In genomic region chr10:75211807-75212645, GRCm38 (mm10) we compare ENCODE assay signal across 8 mouse cellular contexts. TPM values are rescaled to one million over a fixed set of nuclear protein-coding genes. Genes with fewer than 3 reads are reported as not detected.
A peak's percentile ranks its signal among the peaks of the same experiment; 100 is the strongest.
DNase-seq lines count a peak whose midpoint lies in the region; ATAC-seq lines count a peak whose summit lies in the region.

TSS of gene Specc1l (plus strand) at chr10:75212073.

- DNase-seq in adrenal gland, adult (ENCODE audit: inconsistent age in 2 of 2, low spot score in 1 of 2), result peak; percentile 98
- DNase-seq in embryo, embryonic 10.5 days (ENCODE audit: low spot score), result peak; percentile 97
- DNase-seq in gastrocnemius, postnatal 25 days, result peak; percentile 98
- DNase-seq in intestine, embryonic 14.5 days (ENCODE audit: low spot score), result peak; percentile 94
- DNase-seq in left cerebral cortex, postnatal 14 days (ENCODE audit: low spot score in 2 of 2), result peak; percentile 96
- peak; percentile 97 for DNase-seq in mesoderm, embryonic 11.5 days (ENCODE audit: low read depth, low spot score)
- peak; percentile 93 for DNase-seq in right cerebral cortex, postnatal 36 days (ENCODE audit: low spot score in 2 of 2)
- DNase-seq in yolk sac, embryonic 10.5 days (ENCODE audit: low spot score), result peak; percentile 98

- ATAC-seq in intestine, embryonic 14.5 days (replicated peaks; ENCODE audit: low FRiP score, low TSS enrichment, low read depth), result peak; percentile 98

- under 1% methylated on average over 69 of the region's 80 CpGs for WGBS in intestine, embryonic 14.5 days

- intact Hi-C loops in left cerebral cortex, postnatal 14 days (cut with DNase I), result no loop called here

- H3K4me1 ChIP-seq in intestine, embryonic 14.5 days (replicated peaks; ENCODE audit: control insufficient read depth, insufficient read depth, low read length), result peaks cover 12% of the 10 kb centered on the region

- H3K36me3 ChIP-seq in intestine, embryonic 14.5 days (ENCODE audit: control insufficient read depth, insufficient read depth, low read length), result no peaks in the 10 kb centered on the region

- peak within 1 kb of the TSS; percentile 84 for H3K4me3 ChIP-seq in intestine, embryonic 14.5 days (ENCODE audit: low read depth, low read length)

- H3K27me3 ChIP-seq in intestine, embryonic 14.5 days (replicated peaks; ENCODE audit: control insufficient read depth, insufficient read depth, low read length), result no peaks in the 10 kb centered on the region

- peak within 1 kb of the TSS; percentile 99 for H3K27ac ChIP-seq in intestine, embryonic 14.5 days (ENCODE audit: low read depth)

- H3K9ac ChIP-seq in intestine, embryonic 14.5 days (ENCODE audit: low read length), result peak within 1 kb of the TSS; percentile 90

- no peaks in the 10 kb centered on the region for H3K9me3 ChIP-seq in intestine, embryonic 14.5 days (ENCODE audit: control insufficient read depth, low read length)

- H3K4me2 ChIP-seq in intestine, embryonic 14.5 days (ENCODE audit: low read length), result peak within 1 kb of the TSS; percentile 63

RNA-seq across cellular contexts. Expression of gene Specc1l, which starts in this region (rescaled TPM):
- 10 to 100 TPM; 31.2 to 33.5 TPM for total RNA-seq in gastrocnemius, postnatal 25 days (2021)
- 24.8 and 25.4 TPM in 2 replicates for polyA plus RNA-seq in intestine, embryonic 14.5 days (2014; fragmentation: Nextera tagmentation; extraction: Ambion mirVana)
- 10 to 100 TPM; 38.8 to 40.2 TPM for total RNA-seq in left cerebral cortex, postnatal 14 days (2021)

Comparison
In these comparisons a context has a peak if more than half of its experiments do, and no peak if none do; other contexts are left out.
1. Peak in every context shown above with its lines: DNase-seq, ATAC-seq, H3K4me3 ChIP-seq and H3K27ac ChIP-seq.